Mouse (Mus musculus) kidney, adult 2 months (tissue): ENCODE data around the gene Gm8050.
"Not testable (repeated sequence)": the region's sequence is repeated elsewhere in the genome, so short reads cannot be mapped to it uniquely, and the experiment has no call there.

Experiments
- CTCF ChIP-seq: fragments of 200-500 bp; conservative IDR thresholded peaks from 2 replicates; pipeline ENCODE4 v1.5.1; 2011; ENCODE audit warnings: low read depth, mild to moderate bottlenecking, control low read depth, low read length, moderate library complexity, mixed read lengths; ENCODE audit not compliant: insufficient read depth, insufficient read length
- POLR2A ChIP-seq: fragments of 200-500 bp; IDR thresholded peaks from one replicate; pipeline ENCODE4 v1.6.1; 2011; ENCODE audit warnings: low read depth, low read length, control low read depth

GRCm38 (mm10) chr14:6757231-6757536 is 37.1 kb upstream of the Gm8050 start:
- TF ChIP-seq CTCF, POLR2A: not testable (repeated sequence)
